Mouse (Mus musculus): ENCODE data around the gene Rasal1.

Gene Rasal1

DNA sequence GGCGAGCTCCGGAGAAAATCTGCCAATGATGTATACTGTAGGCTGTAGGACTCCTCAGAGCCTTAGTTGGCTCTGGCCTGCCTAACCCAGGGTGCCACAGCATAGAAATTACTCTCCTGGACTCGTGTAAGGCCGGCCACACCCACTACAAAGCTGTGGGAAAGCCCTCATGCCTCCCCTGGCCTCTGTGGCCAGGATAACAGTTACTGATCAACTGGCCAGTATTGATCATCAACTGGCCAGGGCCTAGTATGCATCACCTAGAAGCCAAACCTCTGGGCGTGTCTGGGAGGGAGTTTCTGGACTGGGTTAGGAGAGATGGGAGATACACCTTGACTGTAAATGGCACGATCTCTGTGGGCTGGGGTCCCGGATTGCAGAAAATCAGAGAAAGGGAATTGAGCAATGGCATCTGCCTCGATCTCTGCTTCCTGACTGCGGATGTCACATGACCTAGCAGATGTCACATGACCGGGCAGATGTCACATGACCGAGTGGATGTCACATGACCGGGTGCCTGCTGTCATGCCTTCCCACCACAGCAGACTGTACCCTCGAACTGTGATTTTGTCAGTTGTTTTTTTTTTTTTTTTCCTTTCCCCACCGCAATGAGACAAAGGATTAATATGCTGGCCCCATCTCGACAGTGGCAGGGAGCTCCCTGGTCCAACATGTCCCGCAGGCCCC is 47.6 kb downstream of the Rasal1 start:
- no peak for DNase-seq (ENCODE audit: low spot score)

DNA sequence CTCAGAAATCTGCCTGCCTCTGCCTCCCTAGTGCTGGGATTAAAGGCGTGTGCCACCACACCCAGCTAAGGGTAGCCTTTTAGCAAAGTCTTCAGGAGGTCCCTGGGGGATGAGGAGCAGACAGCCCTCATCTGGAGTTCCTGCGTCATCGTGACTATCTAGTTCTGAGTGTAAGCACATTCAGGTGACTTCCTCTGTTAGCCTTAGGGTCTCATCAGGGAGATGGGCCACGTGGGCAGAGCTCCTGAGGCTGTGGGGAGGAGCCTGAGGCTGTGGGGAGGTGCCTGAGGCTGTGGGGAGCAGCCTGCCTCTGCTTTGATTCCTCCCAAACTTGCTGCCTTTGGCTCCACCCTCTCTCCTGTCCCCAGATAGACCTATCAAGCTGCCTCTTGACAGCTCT is 48.3 kb downstream of the Rasal1 start:
- DNase-seq (ENCODE audit: low spot score), result no peak

DNA sequence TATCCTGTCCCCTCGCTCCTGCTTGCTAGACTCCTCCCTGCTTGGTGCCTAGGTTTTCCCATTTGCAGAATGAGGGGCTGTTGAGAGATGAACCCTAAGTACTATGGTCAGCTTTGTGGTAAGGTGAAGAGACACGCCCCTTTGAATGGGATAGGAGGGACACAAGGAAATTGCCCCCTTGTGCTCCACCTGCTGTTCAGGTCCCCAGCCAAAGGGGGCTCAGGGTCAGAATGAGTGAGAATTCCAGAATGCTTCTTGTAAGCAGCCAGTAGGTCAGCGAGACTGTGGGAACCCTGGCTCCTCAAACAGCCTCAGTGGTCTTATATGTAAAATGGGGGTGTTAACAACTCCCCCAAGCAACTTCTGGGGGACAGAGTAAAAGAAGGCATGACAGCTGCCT is 49.6 kb downstream of the Rasal1 start:
- DNase-seq (ENCODE audit: low spot score), result no peak

DNA sequence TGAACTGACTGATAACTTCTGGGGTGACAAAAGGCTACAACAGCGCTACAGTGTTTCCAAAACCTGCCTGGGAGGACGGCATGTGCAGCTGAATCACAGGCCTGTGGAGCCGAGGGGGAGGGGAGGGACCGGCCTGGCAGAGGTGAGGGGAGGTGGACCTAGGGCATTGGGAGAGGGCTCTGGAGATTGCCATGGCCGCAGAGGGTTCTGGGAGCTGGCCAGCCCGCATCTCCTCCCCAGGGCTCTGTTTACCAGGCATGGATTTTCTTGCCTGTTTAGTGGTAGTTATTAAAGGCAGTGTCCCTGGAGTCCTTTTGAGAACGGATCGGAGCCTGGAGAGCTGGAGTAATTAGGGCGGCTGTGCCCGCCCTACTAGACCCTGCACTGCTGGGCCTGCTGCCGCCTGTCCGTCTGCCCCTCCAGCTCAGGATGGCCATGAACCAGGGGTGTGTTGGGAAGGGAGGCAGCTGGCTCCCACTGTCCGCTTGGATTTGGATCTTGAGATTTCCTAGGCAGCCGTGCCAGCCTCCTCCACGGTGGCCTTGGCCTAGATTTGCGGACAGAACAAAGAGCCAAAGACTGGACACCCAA is 50.3 kb downstream of the Rasal1 start:
- no peak for DNase-seq (ENCODE audit: low spot score)

DNA sequence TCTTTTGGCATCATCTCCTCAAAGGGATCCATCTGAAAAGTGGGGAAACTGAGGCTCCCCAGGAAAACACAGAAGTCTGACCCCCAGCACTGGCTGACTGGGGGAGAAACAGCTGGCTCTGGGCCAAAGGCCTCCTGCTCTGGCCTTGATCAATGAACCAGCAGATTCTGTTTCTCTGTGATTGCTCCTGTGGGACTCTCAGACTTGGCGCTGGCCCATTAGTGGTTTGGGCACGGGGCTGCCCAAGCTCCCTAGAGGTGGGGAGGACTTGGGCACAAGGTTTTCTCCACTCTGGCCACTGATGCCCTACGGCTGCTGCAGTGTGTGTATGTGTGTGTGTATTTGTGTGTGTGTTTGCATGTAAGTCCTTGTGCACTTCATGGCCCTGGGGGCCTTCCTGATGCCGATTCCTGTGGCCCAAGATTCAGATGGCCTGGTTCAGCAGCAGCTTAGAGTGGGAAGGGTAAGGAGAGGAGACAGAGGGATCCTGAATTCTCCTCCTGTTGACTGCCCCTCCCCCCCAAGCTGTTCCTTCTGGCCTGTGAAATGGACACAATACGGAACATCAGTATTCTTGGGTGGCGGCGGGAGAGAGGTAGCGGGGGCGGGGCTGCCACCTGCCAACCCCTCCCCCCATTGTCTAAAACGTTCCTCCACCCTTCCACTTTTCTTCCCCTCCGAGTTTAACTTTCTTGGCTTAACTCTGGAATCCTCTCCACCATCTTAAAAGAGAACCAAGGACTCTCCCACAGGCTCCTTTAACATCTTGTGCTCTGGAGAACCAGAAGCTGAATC is 52.6 kb downstream of the Rasal1 start:
- DNase-seq (ENCODE audit: low spot score), result no peak

DNA sequence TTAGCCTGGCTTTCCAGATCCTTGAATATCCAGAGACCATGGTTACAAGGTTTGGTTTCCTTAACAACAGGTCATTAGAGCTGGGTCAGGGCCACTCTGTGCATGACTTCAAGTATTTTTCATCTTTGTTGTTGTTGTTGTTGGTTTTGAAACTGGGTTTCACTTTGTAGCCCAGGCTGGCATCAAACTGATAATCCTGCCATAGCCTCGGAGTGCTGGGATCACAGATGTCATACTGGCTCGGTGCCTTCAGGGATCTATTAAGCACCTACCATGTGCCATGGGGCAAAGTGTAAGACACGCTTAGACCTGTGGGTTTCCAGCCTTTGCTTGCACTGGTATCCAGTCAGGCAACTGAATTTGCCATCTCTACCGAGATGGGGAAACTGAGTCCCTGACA is 53.8 kb downstream of the Rasal1 start:
- no peak for DNase-seq (ENCODE audit: low spot score)

DNA sequence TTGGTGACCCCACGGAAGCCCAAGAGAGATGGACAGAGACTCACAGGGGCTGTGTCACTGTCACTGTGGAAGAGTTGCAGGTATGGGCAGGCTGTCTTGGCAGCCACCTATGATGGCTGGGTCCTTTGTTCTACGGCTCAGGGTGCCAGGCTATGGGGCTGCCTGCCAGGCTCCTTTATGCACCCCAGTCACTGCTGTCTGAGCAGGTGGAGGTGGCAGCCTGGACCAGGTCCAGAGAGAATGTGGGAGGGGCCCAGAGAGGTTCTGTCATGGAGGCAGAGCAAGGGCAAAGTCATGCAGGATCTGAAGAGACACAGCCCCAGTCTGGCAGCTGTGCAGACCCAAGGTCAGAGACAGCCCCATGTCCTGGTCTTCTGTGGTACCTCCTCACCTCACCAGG is 54.4 kb downstream of the Rasal1 start:
- DNase-seq (ENCODE audit: low spot score), result no peak

DNA sequence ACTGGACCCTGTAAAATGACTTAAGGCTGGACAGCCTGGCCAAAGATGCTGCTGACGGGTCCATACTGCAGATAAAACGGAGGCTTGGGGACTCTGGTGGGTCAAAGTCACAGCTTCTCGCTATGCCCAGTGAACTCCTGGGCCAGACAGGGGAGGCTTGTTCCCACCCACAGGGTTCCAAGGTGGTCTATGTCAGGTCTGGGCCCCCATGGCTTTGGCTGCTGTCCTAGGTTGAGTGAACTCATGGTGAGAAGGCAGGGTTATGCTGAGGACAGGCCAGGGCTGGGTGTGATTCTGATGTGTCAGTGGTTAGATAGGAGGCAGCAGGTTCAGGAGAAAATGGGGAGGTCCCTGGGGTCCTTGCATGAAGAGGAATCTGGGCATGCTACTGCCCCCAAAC is 55.0 kb downstream of the Rasal1 start:
- DNase-seq (ENCODE audit: low spot score), result no peak

GRCm38 (mm10) chr5:120704421-120704820 is 55.8 kb downstream of the Rasal1 start:
- no peak for DNase-seq (ENCODE audit: low spot score)

GRCm38 (mm10) chr5:120706541-120706940 is 57.9 kb downstream of the Rasal1 start:
- DNase-seq (ENCODE audit: low spot score), result no peak

DNA sequence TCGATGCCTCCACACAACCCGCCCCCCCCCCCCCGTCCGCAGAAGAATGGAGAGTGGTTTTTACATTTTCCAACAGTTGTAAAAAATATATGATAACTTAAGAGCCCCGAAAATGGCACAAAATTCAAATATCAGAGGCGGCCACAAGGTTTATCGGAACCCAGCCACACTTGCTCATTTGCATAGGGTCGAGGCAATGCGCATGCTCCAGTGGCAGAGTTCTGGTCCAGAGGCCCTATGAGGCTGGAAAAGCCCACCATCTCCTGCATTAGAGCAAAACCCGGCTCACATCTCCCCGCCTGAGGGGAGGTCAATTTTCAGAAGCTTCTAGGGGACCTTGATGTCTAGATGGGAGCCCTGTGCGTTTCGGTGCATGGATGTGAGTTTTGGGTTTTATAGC is 58.4 kb downstream of the Rasal1 start:
- no peak for DNase-seq (ENCODE audit: low spot score)

- no peak for DNase-seq (ENCODE audit: low spot score)
These were observed 61.7 kb downstream of the Rasal1 start for GRCm38 (mm10) chr5:120710161-120710825.

- no peak for DNase-seq (ENCODE audit: low spot score)
These were observed 62.2 kb downstream of the Rasal1 start for GRCm38 (mm10) chr5:120710826-120711248.

DNA sequence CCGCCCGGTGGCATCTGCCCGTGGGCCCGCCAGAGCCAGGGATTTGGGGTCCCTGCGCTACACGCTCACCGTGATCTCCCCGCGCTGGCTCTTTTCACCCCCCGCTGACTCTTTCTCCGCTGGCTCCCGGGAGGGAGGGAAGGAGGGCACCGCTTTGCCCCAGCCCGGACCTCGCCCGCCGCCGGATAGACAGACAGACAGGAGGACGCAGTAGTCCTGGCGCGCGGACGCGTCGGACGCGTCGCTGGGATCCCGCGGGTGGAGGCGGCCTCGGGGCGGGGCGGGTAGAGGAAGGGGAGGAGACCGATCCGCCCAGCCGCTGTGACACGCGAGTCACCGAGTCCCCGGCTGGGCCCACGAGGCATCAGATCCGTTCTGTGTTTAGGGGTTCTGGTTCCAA is 62.8 kb downstream of the Rasal1 start:
- no peak for DNase-seq (ENCODE audit: low spot score)

DNA sequence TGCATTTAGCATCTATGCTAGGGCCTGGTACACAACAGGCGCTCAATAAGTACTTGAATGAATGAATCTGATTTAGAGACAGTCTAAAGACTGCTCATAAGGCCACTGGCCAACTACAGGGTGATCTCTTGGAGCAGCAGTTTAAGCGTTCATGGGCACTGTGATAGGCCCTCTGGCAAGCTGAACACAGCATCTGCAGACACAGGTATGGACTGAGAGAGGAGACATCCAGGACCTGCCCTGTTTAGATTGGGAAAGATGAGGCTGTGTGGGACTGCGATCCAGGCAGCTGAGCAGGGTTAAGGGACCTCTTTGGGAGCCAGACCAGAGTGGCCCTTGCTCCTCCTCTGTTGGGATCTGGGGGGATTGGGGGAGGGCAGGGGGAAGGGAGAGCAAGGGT is 63.2 kb downstream of the Rasal1 start, which contains the start of gene Dtx1:
Gene Dtx1 (minus strand): TSS at position 101 of the 400 bp plus-strand sequence.
- no peak for DNase-seq (ENCODE audit: low spot score)

- DNase-seq (ENCODE audit: low spot score), result no peak
These were observed 64.1 kb downstream of the Rasal1 start for GRCm38 (mm10) chr5:120712721-120713120.

- peak; percentile 75 for DNase-seq (ENCODE audit: low spot score)
These were observed 65.7 kb downstream of the Rasal1 start for GRCm38 (mm10) chr5:120714314-120714713.

GRCm38 (mm10) chr5:120717136-120717535 is 68.5 kb downstream of the Rasal1 start:
- DNase-seq (ENCODE audit: low spot score), result no peak

- DNase-seq (ENCODE audit: low spot score), result no peak
These were observed 70.2 kb downstream of the Rasal1 start for GRCm38 (mm10) chr5:120718600-120719378.

DNA sequence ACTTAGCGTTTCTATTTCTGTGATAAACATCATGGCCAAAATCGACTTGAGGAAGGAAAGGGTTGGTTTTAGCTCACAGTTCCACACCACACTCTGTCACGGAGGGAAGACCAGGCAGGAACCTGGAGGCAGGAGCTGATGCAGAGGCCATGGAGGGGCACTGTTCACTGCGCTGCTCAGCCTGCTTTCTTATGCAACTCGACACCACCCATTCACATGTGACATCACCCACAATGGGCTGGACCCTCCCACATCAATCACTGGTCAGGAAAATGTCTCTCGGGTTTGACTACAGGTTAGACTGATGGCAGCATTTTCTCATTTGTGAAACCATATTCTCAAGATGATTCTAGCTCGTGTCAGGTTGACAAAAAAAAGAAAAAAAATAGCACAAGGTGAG is 72.4 kb downstream of the Rasal1 start:
- DNase-seq (ENCODE audit: low spot score), result no peak

- no peak for DNase-seq (ENCODE audit: low spot score)
These were observed 77.3 kb downstream of the Rasal1 start for GRCm38 (mm10) chr5:120725811-120726455.

Data from ovary, postnatal 14 days (tissue).